Mouse (Mus musculus) ES-E14 (cell line): ENCODE results near the gene Gm44965. TPM values are rescaled to one million over a fixed set of nuclear protein-coding genes. Genes with fewer than 3 reads are reported as not detected.

ENCODE experiments used
- DNase-seq: peaks from one replicate; pipeline ENCODE4 v3.0.0-alpha.2; 2013; ENCODE audit warnings: low read depth, low spot score
- H3K27ac ChIP-seq: 2 replicates; pipeline ENCODE4 v1.5.1; 2012; ENCODE audit warnings: low read depth, mild to moderate bottlenecking, low read length, moderate library complexity, mixed read lengths; ENCODE audit not compliant: poor library complexity, insufficient read depth, severe bottlenecking
- H3K36me3 ChIP-seq: 2 replicates; pipeline ENCODE4 v1.6.1; 2012; ENCODE audit warnings: mild to moderate bottlenecking, low read length, moderate library complexity, mixed read lengths; ENCODE audit not compliant: control insufficient read depth, poor library complexity, insufficient read depth, severe bottlenecking
- H3K4me1 ChIP-seq, 2 experiments: fragments of 150-350 bp in 1 of 2; sonication (generic) in 1 of 2; 2 replicates each; pipeline ENCODE4 v1.6.1; 2012; ENCODE audit warnings: low read length in 2 of 2, mild to moderate bottlenecking in 1 of 2, mixed read lengths in 1 of 2; ENCODE audit not compliant: control insufficient read depth in 2 of 2, insufficient read depth in 2 of 2, poor library complexity in 1 of 2
- H3K4me3 ChIP-seq, 2 experiments: fragments of 150-350 bp in 1 of 2; sonication (generic) in 1 of 2; 2 replicates each; pipeline ENCODE4 v1.5.1; 2012; ENCODE audit warnings: low read length in 2 of 2, low read depth in 1 of 2, mild to moderate bottlenecking in 1 of 2, mixed read lengths in 1 of 2; ENCODE audit not compliant: insufficient read depth in 1 of 2, poor library complexity in 1 of 2, severe bottlenecking in 1 of 2
- H3K9ac ChIP-seq: 2 replicates; pipeline ENCODE4 v1.6.1; 2012; ENCODE audit warnings: low read depth, mild to moderate bottlenecking, low read length, mixed read lengths; ENCODE audit not compliant: poor library complexity, insufficient read depth, severe bottlenecking
- H3K9me3 ChIP-seq: fragments of 150-350 bp; sonication (generic); 2 replicates; pipeline ENCODE4 v1.6.1; 2012; ENCODE audit warnings: low read depth, mild to moderate bottlenecking, low read length; ENCODE audit not compliant: control insufficient read depth, insufficient read depth
- CHD2 ChIP-seq: IDR thresholded peaks from 2 replicates; pipeline ENCODE4 v1.6.1; 2014; ENCODE audit warnings: mild to moderate bottlenecking, low read depth, low read length, inconsistent platforms
- HCFC1 ChIP-seq: IDR thresholded peaks from 2 replicates; pipeline ENCODE4 v1.6.1; 2012; ENCODE audit warnings: low read length, inconsistent platforms, borderline replicate concordance; ENCODE audit not compliant: insufficient read depth
- MAFK ChIP-seq: IDR thresholded peaks from 2 replicates; pipeline ENCODE4 v1.6.1; 2014; ENCODE audit warnings: mild to moderate bottlenecking, low read depth, low read length, inconsistent platforms; ENCODE audit not compliant: insufficient read depth
- ZC3H11A ChIP-seq: IDR thresholded peaks from 2 replicates; pipeline ENCODE4 v1.6.1; 2012; ENCODE audit warnings: low read depth, mild to moderate bottlenecking, inconsistent platforms, low read length, borderline replicate concordance
- ZNF384 ChIP-seq: IDR thresholded peaks from 2 replicates; pipeline ENCODE4 v1.6.1; 2012; ENCODE audit warnings: low read depth, low read length, inconsistent platforms
- in situ Hi-C, 2 experiments: fragments of 600-800 bp; cut with MboI; formaldehyde crosslinking; loops; one replicate each; pipeline ENCODE4 v1.15.1; 2025; ENCODE audit warnings: low sequenced_read_pairs in 2 of 2, inconsistent platforms in 1 of 2; ENCODE audit not compliant: unreplicated experiment in 2 of 2
- total RNA-seq: library from RNA; depleted of rRNA; stranded (reverse); fragments of 300-350 nt; gene quantifications from 2 replicates; pipeline ENCODE4 v1.2.3, GENCODE M21; 2012

The Gm44965 gene
- total RNA-seq, 1 experiment: not detected

DNA sequence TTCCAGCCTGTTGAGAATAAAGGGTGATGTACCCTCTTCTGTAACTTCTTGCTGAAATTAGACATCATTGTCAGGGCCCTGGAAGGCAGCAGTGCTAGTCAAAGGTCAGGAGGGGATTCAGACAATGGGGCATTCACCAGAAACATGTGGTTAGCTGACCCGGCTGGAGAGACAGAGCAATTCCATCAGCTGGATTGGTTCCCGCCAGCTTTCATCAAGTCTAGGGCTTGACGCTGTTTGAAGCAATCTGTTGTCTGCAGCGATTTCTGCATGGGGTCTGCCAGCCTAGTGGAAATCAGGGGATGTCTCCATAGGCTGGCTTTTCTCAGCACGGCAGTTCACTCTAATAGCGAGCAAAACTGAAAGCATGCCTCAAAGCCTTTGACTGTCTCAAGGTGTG, 42.8 kb downstream of the Gm44965 start:
- TF ChIP-seq ZC3H11A: no peak
- TF ChIP-seq CHD2: no peak
- no peak for TF ChIP-seq ZNF384
- no peak for TF ChIP-seq HCFC1
- no peak for TF ChIP-seq MAFK
- in situ Hi-C loops: no loop called here
- no peak for DNase-seq
- Histone ChIP-seq H3K4me3 (no peak overlapping the region), H3K4me1 (no peaks in the 10 kb centered on the region), H3K36me3 (no peaks in the 10 kb centered on the region), H3K27ac (no peak overlapping the region), H3K9me3 (no peaks in the 10 kb centered on the region), H3K9ac (no peak overlapping the region)

DNA sequence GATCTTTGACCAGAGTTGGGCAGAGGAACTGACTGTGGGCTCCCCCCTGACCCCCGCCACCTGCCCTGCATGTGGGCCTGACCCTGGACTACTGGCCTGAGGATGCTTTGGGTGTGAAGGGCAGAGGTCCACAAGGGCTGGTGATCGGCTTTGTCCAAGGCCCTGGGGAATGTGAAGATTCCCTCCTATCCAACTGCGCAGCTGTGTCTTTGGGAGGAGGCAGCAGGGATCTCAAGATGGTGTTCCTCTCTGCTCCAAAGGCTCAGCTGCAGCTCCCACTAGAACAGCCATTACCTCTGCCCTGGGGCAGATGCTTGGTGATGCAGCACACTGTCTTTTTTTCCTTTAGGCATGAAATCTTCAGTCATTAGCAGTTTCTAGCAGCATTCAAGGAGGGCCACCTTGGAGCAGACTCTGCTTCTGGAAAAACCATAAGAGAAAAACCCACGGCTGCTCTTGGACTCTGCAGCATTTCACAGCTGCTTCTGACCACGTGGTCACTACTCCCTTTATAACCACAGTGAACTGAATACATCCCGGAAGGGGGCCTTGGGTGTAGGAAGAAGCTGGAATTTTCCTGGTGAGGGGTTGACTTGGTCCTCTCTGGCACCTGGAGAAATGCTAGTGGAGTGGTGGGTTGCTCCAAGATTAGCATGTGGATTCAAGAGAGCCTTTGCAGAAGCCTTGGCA, 44.2 kb downstream of the Gm44965 start:
- Histone ChIP-seq H3K4me3 (no peak overlapping the region), H3K9ac (no peak overlapping the region), H3K36me3 (no peaks in the 10 kb centered on the region), H3K9me3 (no peaks in the 10 kb centered on the region), H3K27ac (no peak overlapping the region), H3K4me1 (no peaks in the 10 kb centered on the region)
- DNase-seq: no peak
- in situ Hi-C loops: no loop called here
- TF ChIP-seq HCFC1 (no peak), ZC3H11A (no peak), CHD2 (no peak), ZNF384 (no peak), MAFK (no peak)

DNA sequence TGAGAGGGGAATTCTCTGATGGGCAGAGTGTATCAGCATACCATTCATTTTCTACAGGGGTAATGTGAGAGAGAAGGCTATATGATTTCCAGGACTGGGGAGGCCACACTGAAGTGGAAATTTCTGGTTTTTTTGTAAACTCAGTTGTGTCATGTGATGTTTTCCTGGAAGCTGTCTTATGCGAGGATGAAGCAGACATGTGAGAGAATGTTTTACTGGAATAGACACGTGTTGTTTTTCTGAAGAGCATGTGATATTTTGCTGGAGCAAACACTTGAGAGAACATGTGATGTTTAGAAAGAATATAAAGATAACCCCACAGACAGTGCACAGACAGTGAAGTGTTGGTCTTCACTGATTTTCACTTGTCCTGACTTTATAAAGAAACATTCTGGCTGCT, 44.8 kb downstream of the Gm44965 start:
- Histone ChIP-seq H3K4me1 (no peaks in the 10 kb centered on the region), H3K4me3 (no peak overlapping the region), H3K9ac (no peak overlapping the region), H3K36me3 (no peaks in the 10 kb centered on the region), H3K9me3 (no peaks in the 10 kb centered on the region), H3K27ac (no peak overlapping the region)
- TF ChIP-seq ZC3H11A: no peak
- TF ChIP-seq MAFK: no peak
- TF ChIP-seq HCFC1: no peak
- TF ChIP-seq CHD2: no peak
- TF ChIP-seq ZNF384: no peak
- in situ Hi-C loops: no loop called here
- no peak for DNase-seq

DNA sequence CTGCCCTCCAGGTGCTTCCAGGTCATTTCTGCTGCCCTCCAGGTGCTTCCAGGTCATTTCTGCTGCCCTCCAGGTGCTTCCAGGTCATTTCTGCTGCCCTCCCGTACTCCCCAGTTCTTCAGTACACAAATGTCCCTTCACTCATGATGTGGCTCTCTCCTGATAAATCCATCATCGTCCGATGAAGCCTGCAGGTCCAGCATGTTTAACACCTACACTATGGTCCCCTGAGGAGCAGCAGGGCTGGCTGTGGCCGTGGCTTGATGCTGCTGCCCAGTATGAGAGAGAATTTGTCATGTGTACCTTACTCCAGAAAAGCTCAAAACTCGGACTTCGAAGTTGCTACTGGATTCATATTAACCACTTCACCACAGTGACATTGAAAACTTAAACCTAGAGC, 47.6 kb downstream of the Gm44965 start:
- no peaks in the 10 kb centered on the region for H3K4me1 ChIP-seq
- H3K9ac ChIP-seq: no peak overlapping the region
- no peaks in the 10 kb centered on the region for H3K9me3 ChIP-seq
- no peak overlapping the region for H3K4me3 ChIP-seq
- in situ Hi-C loops: no loop called here
- H3K27ac ChIP-seq: no peak overlapping the region
- no peaks in the 10 kb centered on the region for H3K36me3 ChIP-seq
- DNase-seq: no peak
- TF ChIP-seq MAFK (no peak), ZNF384 (no peak), HCFC1 (no peak), CHD2 (no peak), ZC3H11A (no peak)
